Mouse (Mus musculus): ENCODE data around the gene Tmem140. TPM values are rescaled to one million over a fixed set of nuclear protein-coding genes. Genes with fewer than 3 reads are reported as not detected.

Tmem140 gene
- polyA plus RNA-seq, 1 experiment from 2014 or later = 0.65 TPM

GRCm38 (mm10) chr6:34866786-34867185 is 3.8 kb downstream of the Tmem140 start:
- no peaks in the 10 kb centered on the region for H3K4me1 ChIP-seq (ENCODE audit: control insufficient read depth, insufficient read depth, low read length)
- no peak overlapping the region for H3K9ac ChIP-seq (ENCODE audit: low read length)
- no peaks in the 10 kb centered on the region for H3K27me3 ChIP-seq (replicated peaks; ENCODE audit: control insufficient read depth, insufficient read depth, low read length)
- H3K27ac ChIP-seq (ENCODE audit: low read depth, low read length) = no peak overlapping the region
- H3K4me2 ChIP-seq (ENCODE audit: low read length) = no peak overlapping the region
- WGBS = 59% methylated on average over 8 of the region's 8 CpGs
- H3K9me3 ChIP-seq (replicated peaks; ENCODE audit: control insufficient read depth, low read length) = no peaks in the 10 kb centered on the region
- no peaks in the 10 kb centered on the region for H3K36me3 ChIP-seq (ENCODE audit: control insufficient read depth, insufficient read depth, low read length)
- ATAC-seq (no peak), DNase-seq (ENCODE audit: low spot score) (no peak)
- H3K4me3 ChIP-seq (ENCODE audit: low read depth, low read length) = no peak overlapping the region

- Histone ChIP-seq H3K36me3 (ENCODE audit: control insufficient read depth, insufficient read depth, low read length) (no peaks in the 10 kb centered on the region), H3K27me3 (replicated peaks; ENCODE audit: control insufficient read depth, insufficient read depth, low read length) (no peaks in the 10 kb centered on the region), H3K9me3 (replicated peaks; ENCODE audit: control insufficient read depth, low read length) (no peaks in the 10 kb centered on the region), H3K4me1 (ENCODE audit: control insufficient read depth, insufficient read depth, low read length) (no peaks in the 10 kb centered on the region), H3K9ac (ENCODE audit: low read length) (no peak overlapping the region), H3K4me3 (ENCODE audit: low read depth, low read length) (no peak overlapping the region), H3K27ac (ENCODE audit: low read depth, low read length) (no peak overlapping the region), H3K4me2 (ENCODE audit: low read length) (no peak overlapping the region)
- DNase-seq (ENCODE audit: low spot score) (no peak), ATAC-seq (no peak)
- WGBS = 78% methylated on average over 16 of the region's 16 CpGs
Measured at GRCm38 (mm10) chr6:34867301-34867994, 4.5 kb downstream of the Tmem140 start.

- Histone ChIP-seq H3K27me3 (replicated peaks; ENCODE audit: control insufficient read depth, insufficient read depth, low read length) (no peaks in the 10 kb centered on the region), H3K27ac (ENCODE audit: low read depth, low read length) (no peak overlapping the region), H3K9ac (ENCODE audit: low read length) (no peak overlapping the region), H3K4me3 (ENCODE audit: low read depth, low read length) (no peak overlapping the region), H3K9me3 (replicated peaks; ENCODE audit: control insufficient read depth, low read length) (no peaks in the 10 kb centered on the region), H3K36me3 (ENCODE audit: control insufficient read depth, insufficient read depth, low read length) (no peaks in the 10 kb centered on the region), H3K4me1 (ENCODE audit: control insufficient read depth, insufficient read depth, low read length) (no peaks in the 10 kb centered on the region), H3K4me2 (ENCODE audit: low read length) (no peak overlapping the region)
- 70% methylated on average over 10 of the region's 10 CpGs for WGBS
- DNase-seq (ENCODE audit: low spot score) (no peak), ATAC-seq (no peak)
Measured at GRCm38 (mm10) chr6:34867995-34868350, 5.0 kb downstream of the Tmem140 start.

GRCm38 (mm10) chr6:34868507-34869217 is 5.7 kb downstream of the Tmem140 start:
- Histone ChIP-seq H3K27me3 (replicated peaks; ENCODE audit: control insufficient read depth, insufficient read depth, low read length) (no peaks in the 10 kb centered on the region), H3K9me3 (replicated peaks; ENCODE audit: control insufficient read depth, low read length) (no peaks in the 10 kb centered on the region), H3K4me2 (ENCODE audit: low read length) (no peak overlapping the region), H3K9ac (ENCODE audit: low read length) (no peak overlapping the region), H3K4me1 (ENCODE audit: control insufficient read depth, insufficient read depth, low read length) (no peaks in the 10 kb centered on the region), H3K27ac (ENCODE audit: low read depth, low read length) (no peak overlapping the region), H3K4me3 (ENCODE audit: low read depth, low read length) (no peak overlapping the region), H3K36me3 (ENCODE audit: control insufficient read depth, insufficient read depth, low read length) (peaks cover 5% of the 10 kb centered on the region; the same call in 1 of the 2 replicates)
- no peak for DNase-seq (ENCODE audit: low spot score)
- WGBS = 89% methylated on average over 20 of the region's 20 CpGs
- ATAC-seq = no peak

GRCm38 (mm10) chr6:34869225-34869915 is 6.4 kb downstream of the Tmem140 start:
- WGBS = 86% methylated on average over 13 of the region's 13 CpGs
- no peak for DNase-seq (ENCODE audit: low spot score)
- no peak overlapping the region for H3K4me3 ChIP-seq (ENCODE audit: low read depth, low read length)
- no peaks in the 10 kb centered on the region for H3K27me3 ChIP-seq (replicated peaks; ENCODE audit: control insufficient read depth, insufficient read depth, low read length)
- H3K27ac ChIP-seq (ENCODE audit: low read depth, low read length) = no peak overlapping the region
- no peak overlapping the region for H3K9ac ChIP-seq (ENCODE audit: low read length)
- no peak for ATAC-seq
- no peaks in the 10 kb centered on the region for H3K9me3 ChIP-seq (replicated peaks; ENCODE audit: control insufficient read depth, low read length)
- H3K36me3 ChIP-seq (ENCODE audit: control insufficient read depth, insufficient read depth, low read length) = peaks cover 5% of the 10 kb centered on the region; the same call in 1 of the 2 replicates
- no peak overlapping the region for H3K4me2 ChIP-seq (ENCODE audit: low read length)
- no peaks in the 10 kb centered on the region for H3K4me1 ChIP-seq (ENCODE audit: control insufficient read depth, insufficient read depth, low read length)

- H3K27ac ChIP-seq (ENCODE audit: low read depth, low read length) = no peak overlapping the region
- no peaks in the 10 kb centered on the region for H3K27me3 ChIP-seq (replicated peaks; ENCODE audit: control insufficient read depth, insufficient read depth, low read length)
- ATAC-seq (no peak), DNase-seq (ENCODE audit: low spot score) (no peak)
- H3K36me3 ChIP-seq (ENCODE audit: control insufficient read depth, insufficient read depth, low read length) = peaks cover 5% of the 10 kb centered on the region; the same call in 1 of the 2 replicates
- H3K4me2 ChIP-seq (ENCODE audit: low read length) = no peak overlapping the region
- H3K9me3 ChIP-seq (replicated peaks; ENCODE audit: control insufficient read depth, low read length) = no peaks in the 10 kb centered on the region
- 84% methylated on average over 5 of the region's 5 CpGs for WGBS
- H3K4me3 ChIP-seq (ENCODE audit: low read depth, low read length) = no peak overlapping the region
- no peak overlapping the region for H3K9ac ChIP-seq (ENCODE audit: low read length)
- H3K4me1 ChIP-seq (ENCODE audit: control insufficient read depth, insufficient read depth, low read length) = no peaks in the 10 kb centered on the region
Measured at GRCm38 (mm10) chr6:34870136-34870535, 7.2 kb downstream of the Tmem140 start.

- ATAC-seq (no peak), DNase-seq (ENCODE audit: low spot score) (no peak)
- Histone ChIP-seq H3K4me2 (ENCODE audit: low read length) (no peak overlapping the region), H3K36me3 (ENCODE audit: control insufficient read depth, insufficient read depth, low read length) (peaks cover 5% of the 10 kb centered on the region; the same call in 1 of the 2 replicates), H3K27me3 (replicated peaks; ENCODE audit: control insufficient read depth, insufficient read depth, low read length) (no peaks in the 10 kb centered on the region), H3K27ac (ENCODE audit: low read depth, low read length) (no peak overlapping the region), H3K4me3 (ENCODE audit: low read depth, low read length) (no peak overlapping the region), H3K9ac (ENCODE audit: low read length) (no peak overlapping the region), H3K4me1 (ENCODE audit: control insufficient read depth, insufficient read depth, low read length) (no peaks in the 10 kb centered on the region), H3K9me3 (replicated peaks; ENCODE audit: control insufficient read depth, low read length) (no peaks in the 10 kb centered on the region)
- WGBS = 87% methylated on average over 5 of the region's 5 CpGs
Measured at GRCm38 (mm10) chr6:34870724-34871123, 7.8 kb downstream of the Tmem140 start.

GRCm38 (mm10) chr6:34871929-34872328 is 9.0 kb downstream of the Tmem140 start:
- 89% methylated on average over 7 of the region's 7 CpGs for WGBS
- no peaks in the 10 kb centered on the region for H3K9me3 ChIP-seq (replicated peaks; ENCODE audit: control insufficient read depth, low read length)
- H3K27ac ChIP-seq (ENCODE audit: low read depth, low read length) = no peak overlapping the region
- no peak for ATAC-seq
- peaks cover 5% of the 10 kb centered on the region; the same call in 1 of the 2 replicates for H3K36me3 ChIP-seq (ENCODE audit: control insufficient read depth, insufficient read depth, low read length)
- no peak overlapping the region for H3K9ac ChIP-seq (ENCODE audit: low read length)
- no peaks in the 10 kb centered on the region for H3K27me3 ChIP-seq (replicated peaks; ENCODE audit: control insufficient read depth, insufficient read depth, low read length)
- H3K4me2 ChIP-seq (ENCODE audit: low read length) = no peak overlapping the region
- peaks cover 6% of the 10 kb centered on the region; the same call in 1 of the 2 replicates for H3K4me1 ChIP-seq (ENCODE audit: control insufficient read depth, insufficient read depth, low read length)
- no peak overlapping the region for H3K4me3 ChIP-seq (ENCODE audit: low read depth, low read length)
- no peak for DNase-seq (ENCODE audit: low spot score)
